Mouse (Mus musculus) limb, embryonic 13.5 days (tissue): Measurements from ENCODE around the gene Arhgap28. TPM values are rescaled to one million over a fixed set of nuclear protein-coding genes. Genes with fewer than 3 reads are reported as not detected.

Source experiments
- ATAC-seq: fragments of 200-750 bp; cut with Nextera tagmentation; 2 replicates; pipeline ENCODE4 v1.8.0; 2017; ENCODE audit warnings: low read depth, moderate number of reproducible peaks, moderate TSS enrichment; ENCODE audit not compliant: low FRiP score
- H3K27ac ChIP-seq: fragments of 300-500 bp; sonication (generic); 2 replicates; pipeline ENCODE4 v1.5.1; 2015; ENCODE audit warnings: inconsistent platforms, mild to moderate bottlenecking, moderate library complexity
- H3K27me3 ChIP-seq: fragments of 300-500 bp; sonication (generic); 2 replicates; pipeline ENCODE4 v1.6.1; 2015; ENCODE audit warnings: mild to moderate bottlenecking, inconsistent platforms
- H3K36me3 ChIP-seq: fragments of 300-500 bp; sonication (generic); 2 replicates; pipeline ENCODE4 v1.6.1; 2015; ENCODE audit warnings: inconsistent platforms, mild to moderate bottlenecking, moderate library complexity
- H3K4me1 ChIP-seq: fragments of 300-500 bp; sonication (generic); 2 replicates; pipeline ENCODE4 v1.6.1; 2015; ENCODE audit warnings: inconsistent platforms
- H3K4me2 ChIP-seq: fragments of 300-500 bp; sonication (generic); replicated peaks from 2 replicates; pipeline ENCODE4 v1.6.1; 2015; ENCODE audit warnings: inconsistent platforms, mild to moderate bottlenecking, moderate library complexity
- H3K4me3 ChIP-seq: fragments of 300-500 bp; sonication (generic); 2 replicates; pipeline ENCODE4 v1.5.1; 2015; ENCODE audit warnings: moderate library complexity, mild to moderate bottlenecking, inconsistent platforms
- H3K9ac ChIP-seq: fragments of 300-500 bp; sonication (generic); 2 replicates; pipeline ENCODE4 v1.6.1; 2015; ENCODE audit warnings: mild to moderate bottlenecking, inconsistent platforms
- H3K9me3 ChIP-seq: fragments of 300-500 bp; sonication (generic); 2 replicates; pipeline ENCODE4 v1.6.1; 2016; ENCODE audit warnings: inconsistent platforms
- WGBS: fragments of 180-500 bp; shearing (Covaris S2); methylation state at CpG from one replicate; pipeline ENCODE4 v1.1.7; 2015; 5-methylcytosine and 5-hydroxymethylcytosine counted together
- polyA plus RNA-seq: library from polyadenylated mRNA; unstranded; fragments of >200 nt; fragmentation: Nextera tagmentation; extraction: Ambion mirVana; gene quantifications from 2 replicates; pipeline ENCODE4 v1.2.1, GENCODE M21; 2015

Gene Arhgap28
- polyA plus RNA-seq, 1 experiment from 2014 or later = 66.1 TPM

DNA sequence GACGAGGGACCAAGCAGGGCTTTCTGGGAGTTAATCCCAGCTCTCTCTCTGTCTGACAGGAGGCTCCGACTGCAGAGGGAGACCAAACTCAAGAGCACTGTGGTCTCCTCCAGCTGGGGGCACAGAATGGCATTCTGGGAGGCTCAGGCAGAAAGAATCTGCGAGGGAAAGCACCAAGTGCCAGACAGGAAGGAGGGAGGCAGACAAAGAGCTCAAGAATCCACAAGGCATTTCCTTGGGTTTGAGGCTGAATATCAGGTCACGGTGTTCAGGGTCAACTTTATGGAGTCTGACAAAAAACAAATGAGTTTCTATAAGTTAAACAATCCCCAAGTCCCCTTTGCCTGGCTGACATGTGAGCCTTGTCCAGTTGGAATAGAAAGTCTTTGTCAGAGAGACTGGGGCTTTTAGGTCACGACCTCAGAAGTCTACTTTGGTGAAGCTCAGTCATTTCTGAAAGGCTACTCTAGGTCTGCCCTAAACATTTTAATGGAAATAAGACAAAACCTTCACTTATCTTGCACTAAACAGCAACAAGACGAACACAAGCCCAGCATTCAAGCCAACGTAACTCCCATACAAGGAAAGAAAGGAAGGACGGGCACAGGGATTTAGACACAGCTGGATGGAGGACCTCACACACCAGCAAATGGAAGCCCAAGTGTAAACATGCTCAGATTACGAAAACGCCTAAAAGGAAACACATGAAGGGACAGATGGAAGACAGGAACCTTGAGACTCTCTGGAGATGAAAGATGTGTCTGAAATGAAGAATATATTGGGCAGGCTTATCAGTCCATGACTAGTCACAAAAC, 47.8 kb downstream of the Arhgap28 start:
- H3K27ac ChIP-seq = no peak overlapping the region; the same call in 1 of the 2 replicates
- no peak for ATAC-seq
- WGBS = 39% methylated on average over 10 of the region's 10 CpGs
- no peaks in the 10 kb centered on the region for H3K27me3 ChIP-seq
- no peak overlapping the region for H3K9ac ChIP-seq
- H3K9me3 ChIP-seq = no peaks in the 10 kb centered on the region
- no peak overlapping the region for H3K4me3 ChIP-seq
- H3K4me2 ChIP-seq = no peak overlapping the region; the same call in 1 of the 2 replicates
- no peaks in the 10 kb centered on the region for H3K36me3 ChIP-seq
- H3K4me1 ChIP-seq = peaks cover 65% of the 10 kb centered on the region

DNA sequence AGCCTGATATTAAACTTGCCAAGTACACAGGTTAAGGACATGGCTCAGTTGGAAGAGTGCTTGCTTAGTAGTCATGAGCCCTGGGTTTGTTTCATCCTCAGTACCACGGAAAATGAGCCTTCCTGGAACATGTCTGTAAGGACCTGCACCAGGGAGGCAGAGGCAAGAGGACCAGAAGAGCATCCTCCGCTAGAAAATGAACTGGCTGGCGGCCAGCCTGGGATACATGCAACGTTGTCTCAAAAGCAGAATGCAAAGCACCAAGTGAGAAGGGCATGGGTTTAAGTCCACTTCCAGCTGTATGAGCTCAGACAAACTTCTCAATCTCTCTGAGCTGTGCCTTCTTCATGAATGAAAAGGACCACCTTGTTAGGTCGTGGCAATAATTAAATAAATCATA, 49.0 kb downstream of the Arhgap28 start:
- no peak overlapping the region for H3K9ac ChIP-seq
- H3K9me3 ChIP-seq = no peaks in the 10 kb centered on the region
- H3K36me3 ChIP-seq = no peaks in the 10 kb centered on the region
- ATAC-seq = no peak
- no peaks in the 10 kb centered on the region for H3K27me3 ChIP-seq
- H3K4me2 ChIP-seq = no peak overlapping the region
- H3K4me3 ChIP-seq = no peak overlapping the region
- peaks cover 72% of the 10 kb centered on the region for H3K4me1 ChIP-seq
- WGBS = 61% methylated on average over 5 of the region's 5 CpGs
- H3K27ac ChIP-seq = no peak overlapping the region

DNA sequence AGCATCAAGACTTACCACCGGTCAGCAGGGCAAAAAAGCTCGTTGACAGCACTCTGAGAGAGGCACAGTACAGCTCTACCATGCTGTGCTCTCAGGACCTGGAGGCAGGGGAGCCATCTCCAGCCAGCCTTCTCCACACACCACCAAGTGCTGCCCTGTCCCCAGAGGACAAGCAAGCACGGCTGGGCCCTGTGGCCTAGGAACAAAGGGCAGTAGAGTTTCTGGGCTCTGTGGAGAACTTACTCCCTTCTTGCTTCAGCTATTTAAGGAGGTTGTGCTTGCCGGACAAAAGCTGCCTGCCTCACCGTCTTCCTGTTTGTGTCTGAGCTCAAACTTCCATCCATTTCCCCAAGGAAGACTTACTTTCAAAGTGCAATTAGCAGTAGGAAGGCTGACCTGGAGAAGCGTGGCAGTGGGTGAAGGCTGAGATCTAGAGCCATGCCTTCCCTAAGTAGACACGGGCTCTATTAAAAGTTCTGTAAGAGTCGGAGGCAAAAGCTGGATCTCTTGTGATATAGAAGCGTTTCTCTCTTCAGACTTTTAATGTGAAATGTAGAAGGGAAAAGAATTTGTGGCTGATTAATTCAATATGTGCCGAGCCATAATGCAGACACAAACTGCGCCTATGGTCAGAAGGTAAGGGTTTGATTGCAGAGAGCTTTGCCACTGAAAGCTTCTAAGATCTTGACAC, 53.3 kb downstream of the Arhgap28 start:
- no peaks in the 10 kb centered on the region for H3K27me3 ChIP-seq
- no peaks in the 10 kb centered on the region for H3K36me3 ChIP-seq
- H3K9ac ChIP-seq = peak overlapping the region; percentile 81
- H3K9me3 ChIP-seq = no peaks in the 10 kb centered on the region
- peak overlapping the region; percentile 87 for H3K4me2 ChIP-seq
- 9% methylated on average over 11 of the region's 11 CpGs for WGBS
- peak; percentile 80 for ATAC-seq
- H3K4me1 ChIP-seq = peaks cover 90% of the 10 kb centered on the region
- H3K4me3 ChIP-seq = peak overlapping the region; percentile 58
- peak overlapping the region; percentile 99 for H3K27ac ChIP-seq

DNA sequence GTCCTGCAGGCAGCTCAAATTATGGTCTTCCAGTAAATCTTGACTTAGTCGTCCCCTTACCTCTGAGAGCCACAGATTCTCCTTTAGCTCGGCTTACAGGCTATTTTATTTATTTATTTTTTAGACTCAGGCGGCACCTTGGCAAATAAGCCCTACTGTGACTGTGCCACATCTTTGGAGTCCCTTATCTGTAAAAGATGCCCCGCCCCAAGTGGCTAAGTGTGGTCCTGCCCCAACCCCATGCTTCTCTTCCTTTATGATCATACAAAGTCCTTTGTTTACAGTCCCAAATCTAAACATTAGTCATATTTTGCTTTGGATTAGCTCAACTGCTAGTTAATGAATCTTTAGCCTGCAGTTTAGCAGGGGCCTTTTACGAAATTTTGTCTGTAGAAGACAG, 55.3 kb downstream of the Arhgap28 start:
- Histone ChIP-seq H3K9ac (peak overlapping the region; percentile 81), H3K4me3 (peak overlapping the region; percentile 58), H3K9me3 (no peaks in the 10 kb centered on the region), H3K27me3 (no peaks in the 10 kb centered on the region), H3K27ac (no peak overlapping the region), H3K36me3 (peaks cover 2% of the 10 kb centered on the region; the same call in 1 of the 2 replicates), H3K4me1 (peaks cover 75% of the 10 kb centered on the region), H3K4me2 (peak overlapping the region; percentile 87)
- ATAC-seq = no peak
- 33% methylated on average over 5 of the region's 5 CpGs for WGBS

DNA sequence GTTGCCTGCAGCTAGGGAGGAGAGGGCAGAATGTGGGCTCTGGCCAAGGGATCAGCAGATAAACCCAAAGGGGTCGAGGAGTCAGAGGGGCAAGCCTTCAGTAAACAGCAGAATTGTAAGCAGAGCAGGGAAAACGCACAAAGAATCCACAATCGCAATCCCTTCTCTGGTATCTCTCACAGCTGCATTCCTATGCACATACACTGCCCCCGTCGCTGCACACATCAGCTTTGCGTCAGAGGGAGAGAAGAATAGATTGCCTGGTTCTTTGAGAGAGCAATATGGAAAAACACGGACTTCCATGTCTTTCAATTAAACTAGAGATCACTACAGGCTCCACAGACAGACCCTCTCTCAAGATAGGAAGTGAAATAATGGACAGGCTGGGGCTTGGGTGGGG, 58.5 kb downstream of the Arhgap28 start:
- H3K27ac ChIP-seq = no peak overlapping the region; the same call in 1 of the 2 replicates
- peaks cover 49% of the 10 kb centered on the region for H3K4me1 ChIP-seq
- H3K4me3 ChIP-seq = no peak overlapping the region
- peak overlapping the region; percentile 23; the same call in 1 of the 2 replicates for H3K4me2 ChIP-seq
- 67% methylated on average over 7 of the region's 7 CpGs for WGBS
- no peak for ATAC-seq
- peaks cover 9% of the 10 kb centered on the region for H3K36me3 ChIP-seq
- H3K27me3 ChIP-seq = no peaks in the 10 kb centered on the region
- H3K9ac ChIP-seq = no peak overlapping the region
- H3K9me3 ChIP-seq = no peaks in the 10 kb centered on the region

DNA sequence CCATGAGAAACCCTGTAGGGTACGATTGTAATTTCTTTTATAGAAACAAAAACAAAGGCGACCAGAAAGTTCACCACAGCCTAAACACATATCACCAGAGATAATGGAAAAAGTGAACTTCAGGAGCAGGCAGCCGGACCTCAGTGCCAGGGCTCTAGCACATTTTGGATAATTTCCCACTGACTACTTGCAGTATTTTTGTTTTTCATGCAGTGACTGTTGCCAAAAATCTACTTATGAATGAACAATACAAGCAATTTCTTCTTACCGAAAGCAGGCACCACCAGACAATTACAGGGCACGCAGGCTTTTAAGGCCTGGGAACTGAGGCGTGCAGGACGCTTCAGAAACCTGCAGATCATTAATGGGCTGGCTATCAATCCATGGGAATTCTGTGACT, 59.7 kb downstream of the Arhgap28 start:
- Histone ChIP-seq H3K36me3 (peaks cover 9% of the 10 kb centered on the region), H3K9ac (no peak overlapping the region), H3K27ac (no peak overlapping the region), H3K9me3 (no peaks in the 10 kb centered on the region), H3K27me3 (no peaks in the 10 kb centered on the region), H3K4me3 (no peak overlapping the region), H3K4me2 (no peak overlapping the region), H3K4me1 (peaks cover 47% of the 10 kb centered on the region)
- 71% methylated on average over 7 of the region's 7 CpGs for WGBS
- no peak for ATAC-seq

DNA sequence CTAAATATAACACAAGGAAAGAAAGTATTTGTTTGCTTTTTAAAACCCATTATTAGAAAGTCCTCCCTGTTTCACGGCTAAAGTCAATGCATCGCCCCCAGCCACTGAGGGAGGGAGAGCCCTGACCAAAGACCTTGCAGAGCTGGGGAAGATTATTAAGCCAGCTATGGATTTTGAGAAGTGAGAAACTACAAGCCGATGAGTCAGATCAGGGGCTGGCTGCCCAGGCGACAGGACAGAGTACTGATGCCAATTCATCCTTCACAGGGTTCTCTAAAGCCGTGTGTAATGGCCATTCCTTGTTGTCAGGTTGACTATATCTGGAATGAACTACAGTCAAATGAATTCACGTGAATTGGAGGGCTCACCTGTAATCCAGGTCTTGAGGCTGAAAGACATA, 62.9 kb downstream of the Arhgap28 start:
- no peak for ATAC-seq
- 91% methylated on average over 6 of the region's 6 CpGs for WGBS

DNA sequence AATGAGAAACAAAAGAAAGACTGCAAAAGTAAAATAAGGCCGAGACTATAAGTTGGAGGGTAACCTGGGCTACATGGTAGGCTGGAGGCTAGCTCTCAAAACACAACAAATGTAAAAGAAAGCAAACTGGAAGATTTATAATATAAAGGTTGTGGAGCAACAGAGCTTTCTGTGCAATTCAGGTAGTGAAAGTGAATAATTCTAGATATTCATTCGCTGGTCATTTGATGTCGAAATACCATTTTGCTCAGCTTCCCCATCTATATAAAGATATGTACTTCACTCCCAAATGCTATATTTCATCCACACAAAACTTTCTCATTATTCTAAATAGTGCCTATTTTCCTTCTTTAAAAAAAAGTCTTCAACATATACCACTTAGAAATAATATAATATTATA, 66.9 kb downstream of the Arhgap28 start:
- no peak for ATAC-seq
- Histone ChIP-seq H3K4me1 (0 out of 2 replicates have a peak, but pooled peaks cover 12% of the 10 kb centered on the region), H3K4me3 (no peak overlapping the region), H3K27me3 (no peaks in the 10 kb centered on the region), H3K4me2 (no peak overlapping the region), H3K36me3 (peaks cover 38% of the 10 kb centered on the region), H3K27ac (no peak overlapping the region), H3K9me3 (no peaks in the 10 kb centered on the region), H3K9ac (no peak overlapping the region)
- 93% methylated on average over 3 of the region's 3 CpGs for WGBS

More for the DNA sequence above, 62.9 kb downstream of the Arhgap28 start:
- no peaks in the 10 kb centered on the region for H3K9me3 ChIP-seq
- H3K4me3 ChIP-seq = no peak overlapping the region
- no peaks in the 10 kb centered on the region for H3K27me3 ChIP-seq
- H3K9ac ChIP-seq = no peak overlapping the region
- H3K36me3 ChIP-seq = peaks cover 12% of the 10 kb centered on the region
- H3K4me2 ChIP-seq = no peak overlapping the region
- H3K4me1 ChIP-seq = peaks cover 24% of the 10 kb centered on the region
- H3K27ac ChIP-seq = no peak overlapping the region

DNA sequence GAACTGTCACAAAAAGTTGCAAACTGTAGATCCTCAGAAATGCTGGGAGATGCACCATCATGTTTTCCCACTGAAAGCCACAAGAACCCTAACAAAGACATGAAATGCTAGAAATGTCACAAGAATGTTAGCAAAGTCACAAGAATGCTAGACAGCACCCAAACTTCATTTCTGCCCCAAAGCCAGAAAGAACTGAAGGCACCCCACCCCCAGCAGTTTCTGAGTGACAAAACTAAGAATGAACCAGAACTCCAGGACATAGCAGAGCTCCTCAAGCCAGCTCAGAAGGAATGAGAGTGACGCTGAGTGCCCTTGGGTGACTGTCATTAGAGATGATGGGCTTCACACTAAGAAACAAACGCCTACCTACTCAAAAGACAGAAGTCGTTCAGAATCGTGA, 68.4 kb downstream of the Arhgap28 start:
- WGBS = 75% methylated on average over 4 of the region's 4 CpGs
- Histone ChIP-seq H3K9me3 (no peaks in the 10 kb centered on the region), H3K27me3 (no peaks in the 10 kb centered on the region), H3K4me3 (no peak overlapping the region), H3K4me2 (no peak overlapping the region), H3K27ac (no peak overlapping the region), H3K36me3 (peaks cover 46% of the 10 kb centered on the region), H3K4me1 (peaks cover 25% of the 10 kb centered on the region), H3K9ac (no peak overlapping the region)
- no peak for ATAC-seq

DNA sequence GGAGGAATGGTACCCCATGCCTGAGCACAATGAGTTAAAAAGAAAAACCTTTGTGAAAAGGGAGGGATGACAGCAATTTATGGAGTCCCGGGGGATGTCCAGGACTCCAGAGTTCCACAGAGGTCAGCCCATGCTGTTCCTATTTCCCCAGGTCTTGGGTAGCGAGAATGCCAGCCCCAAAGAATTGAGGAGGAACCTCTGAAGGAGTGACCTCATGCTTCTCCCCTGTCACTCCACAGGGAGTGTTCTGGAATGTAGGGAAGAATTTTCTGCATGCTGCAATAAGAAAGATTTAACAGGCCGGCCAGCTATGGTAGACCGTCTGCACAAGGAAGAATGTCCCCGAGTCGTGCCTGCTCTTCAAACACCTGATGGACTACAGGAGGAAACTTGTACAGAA, 72.5 kb downstream of the Arhgap28 start:
- WGBS = 55% methylated on average over 6 of the region's 6 CpGs

DNA sequence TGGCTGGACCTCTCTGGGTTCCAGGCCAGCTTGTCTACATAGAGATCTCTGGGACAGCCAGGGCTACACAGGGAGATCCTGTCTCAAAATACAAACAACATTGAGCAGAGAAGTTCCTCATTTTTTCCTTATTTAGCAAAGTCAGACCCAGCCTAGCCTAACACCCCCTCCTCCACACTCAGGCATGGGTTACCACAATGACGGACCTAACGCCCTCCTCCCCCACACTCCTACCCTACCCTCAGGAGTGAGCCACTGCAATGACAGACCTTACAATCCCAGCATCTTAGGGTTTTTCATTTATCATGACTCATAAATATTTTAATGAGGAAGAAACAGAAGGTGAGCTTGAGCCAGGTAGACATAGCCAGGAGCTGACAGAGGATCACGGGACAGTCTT, 73.0 kb downstream of the Arhgap28 start:
- Histone ChIP-seq H3K36me3 (peaks cover 58% of the 10 kb centered on the region), H3K27ac (no peak overlapping the region), H3K4me2 (no peak overlapping the region), H3K27me3 (no peaks in the 10 kb centered on the region), H3K4me1 (peaks cover 13% of the 10 kb centered on the region), H3K9ac (no peak overlapping the region), H3K4me3 (no peak overlapping the region), H3K9me3 (no peaks in the 10 kb centered on the region)
- 0 out of 2 replicates have a peak, but pooled peaks have one; percentile 44 for ATAC-seq
- WGBS = 84% methylated on average over 3 of the region's 3 CpGs

More for the DNA sequence above, 72.5 kb downstream of the Arhgap28 start:
- Histone ChIP-seq H3K27me3 (no peaks in the 10 kb centered on the region), H3K9me3 (no peaks in the 10 kb centered on the region), H3K27ac (no peak overlapping the region), H3K4me2 (no peak overlapping the region), H3K9ac (no peak overlapping the region), H3K4me3 (no peak overlapping the region), H3K36me3 (peaks cover 58% of the 10 kb centered on the region), H3K4me1 (peaks cover 13% of the 10 kb centered on the region)
- ATAC-seq = peak; percentile 32; the same call in 1 of the 2 replicates

DNA sequence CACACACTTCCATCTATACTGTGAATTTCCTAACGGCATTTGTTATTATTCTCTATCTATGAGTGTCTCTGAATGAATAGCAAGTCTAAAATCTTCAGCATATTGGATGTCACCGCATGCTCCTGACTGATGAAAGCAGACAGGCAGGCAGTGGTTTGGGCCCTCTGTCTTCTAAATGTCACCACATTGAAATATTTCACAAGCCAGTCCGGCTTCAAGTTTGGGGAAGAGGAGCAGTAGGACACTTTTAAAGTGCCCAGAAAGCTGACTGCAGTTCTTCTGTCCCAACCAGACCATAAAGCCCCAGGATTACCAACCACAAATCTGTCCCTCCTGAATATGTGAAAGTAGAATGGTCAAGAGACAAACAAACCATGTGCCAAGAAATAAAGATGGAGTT, 73.5 kb downstream of the Arhgap28 start:
- Histone ChIP-seq H3K4me2 (no peak overlapping the region), H3K9me3 (no peaks in the 10 kb centered on the region), H3K27ac (no peak overlapping the region), H3K4me3 (no peak overlapping the region), H3K4me1 (peaks cover 13% of the 10 kb centered on the region), H3K27me3 (no peaks in the 10 kb centered on the region), H3K36me3 (peaks cover 54% of the 10 kb centered on the region), H3K9ac (no peak overlapping the region)
- WGBS = 91% methylated on average over 3 of the region's 3 CpGs
- no peak for ATAC-seq
